Mouse (Mus musculus): Measurements from ENCODE around the gene Baiap2l1. TPM values are rescaled to one million over a fixed set of nuclear protein-coding genes. Genes with fewer than 3 reads are reported as not detected.
A peak's percentile ranks its signal among the peaks of the same experiment; 100 is the strongest.

Baiap2l1 gene
- polyA plus RNA-seq, 1 experiment from 2014 or later = 14.3 TPM

GRCm38 (mm10) chr5:144314731-144315494 is 43.0 kb downstream of the Baiap2l1 start:
- H3K4me1 ChIP-seq (ENCODE audit: control insufficient read depth, insufficient read depth, low read length) = peaks cover 5% of the 10 kb centered on the region; the same call in 1 of the 2 replicates
- no peak overlapping the region for H3K4me2 ChIP-seq (replicated peaks; ENCODE audit: low read depth, low read length)
- no peak overlapping the region for H3K9ac ChIP-seq (replicated peaks; ENCODE audit: low read depth, low read length)
- H3K9me3 ChIP-seq (ENCODE audit: control insufficient read depth, low read depth, low read length) = no peaks in the 10 kb centered on the region
- no peak for ATAC-seq (ENCODE audit: insufficient number of reproducible peaks, insufficient read depth, low FRiP score, low read depth)
- H3K36me3 ChIP-seq (ENCODE audit: control insufficient read depth, insufficient read depth, low read length) = no peaks in the 10 kb centered on the region
- H3K27ac ChIP-seq (ENCODE audit: low read length) = no peak overlapping the region
- WGBS = 76% methylated on average over 12 of the region's 12 CpGs
- no peak overlapping the region for H3K4me3 ChIP-seq (ENCODE audit: low read depth, low read length)
- no peaks in the 10 kb centered on the region for H3K27me3 ChIP-seq (ENCODE audit: control insufficient read depth, insufficient read depth, low read length)

- Histone ChIP-seq H3K36me3 (ENCODE audit: control insufficient read depth, insufficient read depth, low read length) (no peaks in the 10 kb centered on the region), H3K9me3 (ENCODE audit: control insufficient read depth, low read depth, low read length) (no peaks in the 10 kb centered on the region), H3K27me3 (ENCODE audit: control insufficient read depth, insufficient read depth, low read length) (no peaks in the 10 kb centered on the region), H3K27ac (ENCODE audit: low read length) (peak overlapping the region; percentile 55; the same call in 1 of the 2 replicates), H3K4me3 (ENCODE audit: low read depth, low read length) (no peak overlapping the region), H3K4me1 (ENCODE audit: control insufficient read depth, insufficient read depth, low read length) (peaks cover 5% of the 10 kb centered on the region; the same call in 1 of the 2 replicates), H3K9ac (replicated peaks; ENCODE audit: low read depth, low read length) (no peak overlapping the region), H3K4me2 (replicated peaks; ENCODE audit: low read depth, low read length) (no peak overlapping the region)
- whole genome bisulfite sequencing = 30% methylated on average over 5 of the region's 5 CpGs
- ATAC-seq (ENCODE audit: insufficient number of reproducible peaks, insufficient read depth, low FRiP score, low read depth) = no peak
Observed at GRCm38 (mm10) chr5:144313335-144313734, 44.6 kb downstream of the Baiap2l1 start.

GRCm38 (mm10) chr5:144312183-144312582 is 45.7 kb downstream of the Baiap2l1 start:
- Histone ChIP-seq H3K4me1 (ENCODE audit: control insufficient read depth, insufficient read depth, low read length) (peaks cover 5% of the 10 kb centered on the region; the same call in 1 of the 2 replicates), H3K36me3 (ENCODE audit: control insufficient read depth, insufficient read depth, low read length) (no peaks in the 10 kb centered on the region), H3K9ac (replicated peaks; ENCODE audit: low read depth, low read length) (no peak overlapping the region), H3K4me3 (ENCODE audit: low read depth, low read length) (no peak overlapping the region), H3K4me2 (replicated peaks; ENCODE audit: low read depth, low read length) (no peak overlapping the region), H3K27me3 (ENCODE audit: control insufficient read depth, insufficient read depth, low read length) (no peaks in the 10 kb centered on the region), H3K27ac (ENCODE audit: low read length) (no peak overlapping the region), H3K9me3 (ENCODE audit: control insufficient read depth, low read depth, low read length) (no peaks in the 10 kb centered on the region)
- WGBS = 78% methylated on average over 7 of the region's 7 CpGs
- no peak for ATAC-seq (ENCODE audit: insufficient number of reproducible peaks, insufficient read depth, low FRiP score, low read depth)

- 72% methylated on average over 4 of the region's 4 CpGs for WGBS
- Histone ChIP-seq H3K9me3 (ENCODE audit: control insufficient read depth, low read depth, low read length) (no peaks in the 10 kb centered on the region), H3K27ac (ENCODE audit: low read length) (no peak overlapping the region), H3K4me1 (ENCODE audit: control insufficient read depth, insufficient read depth, low read length) (peaks cover 5% of the 10 kb centered on the region; the same call in 1 of the 2 replicates), H3K4me3 (ENCODE audit: low read depth, low read length) (no peak overlapping the region), H3K9ac (replicated peaks; ENCODE audit: low read depth, low read length) (no peak overlapping the region), H3K36me3 (ENCODE audit: control insufficient read depth, insufficient read depth, low read length) (no peaks in the 10 kb centered on the region), H3K4me2 (replicated peaks; ENCODE audit: low read depth, low read length) (no peak overlapping the region), H3K27me3 (ENCODE audit: control insufficient read depth, insufficient read depth, low read length) (no peaks in the 10 kb centered on the region)
- ATAC-seq (ENCODE audit: insufficient number of reproducible peaks, insufficient read depth, low FRiP score, low read depth) = no peak
Observed at GRCm38 (mm10) chr5:144308929-144309328, 49.0 kb downstream of the Baiap2l1 start.

- no peak overlapping the region for H3K4me2 ChIP-seq (replicated peaks; ENCODE audit: low read depth, low read length)
- no peaks in the 10 kb centered on the region for H3K27me3 ChIP-seq (ENCODE audit: control insufficient read depth, insufficient read depth, low read length)
- H3K9ac ChIP-seq (replicated peaks; ENCODE audit: low read depth, low read length) = no peak overlapping the region
- 93% methylated on average over 2 of the region's 2 CpGs for WGBS
- H3K9me3 ChIP-seq (ENCODE audit: control insufficient read depth, low read depth, low read length) = no peaks in the 10 kb centered on the region
- H3K36me3 ChIP-seq (ENCODE audit: control insufficient read depth, insufficient read depth, low read length) = no peaks in the 10 kb centered on the region
- H3K27ac ChIP-seq (ENCODE audit: low read length) = no peak overlapping the region
- no peak for ATAC-seq (ENCODE audit: insufficient number of reproducible peaks, insufficient read depth, low FRiP score, low read depth)
- no peak overlapping the region for H3K4me3 ChIP-seq (ENCODE audit: low read depth, low read length)
- H3K4me1 ChIP-seq (ENCODE audit: control insufficient read depth, insufficient read depth, low read length) = no peaks in the 10 kb centered on the region
Observed at GRCm38 (mm10) chr5:144303071-144303470, 54.8 kb downstream of the Baiap2l1 start.

GRCm38 (mm10) chr5:144296090-144296604 is 61.8 kb downstream of the Baiap2l1 start:
- WGBS = 72% methylated on average over 7 of the region's 7 CpGs
- H3K4me3 ChIP-seq (ENCODE audit: low read depth, low read length) = no peak overlapping the region
- no peaks in the 10 kb centered on the region for H3K27me3 ChIP-seq (ENCODE audit: control insufficient read depth, insufficient read depth, low read length)
- H3K9me3 ChIP-seq (ENCODE audit: control insufficient read depth, low read depth, low read length) = no peaks in the 10 kb centered on the region
- H3K9ac ChIP-seq (replicated peaks; ENCODE audit: low read depth, low read length) = no peak overlapping the region
- no peak overlapping the region for H3K4me2 ChIP-seq (replicated peaks; ENCODE audit: low read depth, low read length)
- H3K36me3 ChIP-seq (ENCODE audit: control insufficient read depth, insufficient read depth, low read length) = no peaks in the 10 kb centered on the region
- H3K4me1 ChIP-seq (ENCODE audit: control insufficient read depth, insufficient read depth, low read length) = no peaks in the 10 kb centered on the region
- ATAC-seq (ENCODE audit: insufficient number of reproducible peaks, insufficient read depth, low FRiP score, low read depth) = no peak
- no peak overlapping the region for H3K27ac ChIP-seq (ENCODE audit: low read length)

DNA sequence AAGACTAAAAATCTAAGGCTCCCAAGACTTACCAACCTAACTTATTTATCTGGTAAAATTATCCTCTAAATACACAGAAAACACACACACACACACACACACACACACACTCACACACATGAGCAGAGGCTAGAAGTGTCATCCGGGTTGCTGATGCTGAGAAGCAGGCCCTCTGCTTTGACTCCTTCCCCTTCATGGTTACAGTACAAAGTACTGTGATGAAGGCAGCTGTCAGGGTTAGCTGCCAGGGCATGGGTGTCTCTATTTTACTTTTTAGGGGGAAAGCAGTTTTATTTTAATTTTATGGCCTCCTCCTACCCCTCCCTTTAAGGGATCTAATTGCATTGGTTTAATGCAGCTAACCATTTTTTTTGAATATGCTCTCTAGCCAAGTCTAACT is 62.6 kb downstream of the Baiap2l1 start:
- H3K27ac ChIP-seq (ENCODE audit: low read length) = no peak overlapping the region
- no peaks in the 10 kb centered on the region for H3K36me3 ChIP-seq (ENCODE audit: control insufficient read depth, insufficient read depth, low read length)
- no peak overlapping the region for H3K4me3 ChIP-seq (ENCODE audit: low read depth, low read length)
- WGBS = 83% methylated on average over 1 of the region's 1 CpGs
- no peaks in the 10 kb centered on the region for H3K4me1 ChIP-seq (ENCODE audit: control insufficient read depth, insufficient read depth, low read length)
- no peak for ATAC-seq (ENCODE audit: insufficient number of reproducible peaks, insufficient read depth, low FRiP score, low read depth)
- no peaks in the 10 kb centered on the region for H3K9me3 ChIP-seq (ENCODE audit: control insufficient read depth, low read depth, low read length)
- H3K4me2 ChIP-seq (replicated peaks; ENCODE audit: low read depth, low read length) = no peak overlapping the region
- no peaks in the 10 kb centered on the region for H3K27me3 ChIP-seq (ENCODE audit: control insufficient read depth, insufficient read depth, low read length)
- H3K9ac ChIP-seq (replicated peaks; ENCODE audit: low read depth, low read length) = no peak overlapping the region

- no peaks in the 10 kb centered on the region for H3K4me1 ChIP-seq (ENCODE audit: control insufficient read depth, insufficient read depth, low read length)
- no peak overlapping the region for H3K4me3 ChIP-seq (ENCODE audit: low read depth, low read length)
- no peak overlapping the region for H3K4me2 ChIP-seq (replicated peaks; ENCODE audit: low read depth, low read length)
- no peaks in the 10 kb centered on the region for H3K36me3 ChIP-seq (ENCODE audit: control insufficient read depth, insufficient read depth, low read length)
- 69% methylated on average over 7 of the region's 7 CpGs for WGBS
- no peaks in the 10 kb centered on the region for H3K27me3 ChIP-seq (ENCODE audit: control insufficient read depth, insufficient read depth, low read length)
- no peak overlapping the region for H3K27ac ChIP-seq (ENCODE audit: low read length)
- no peak for ATAC-seq (ENCODE audit: insufficient number of reproducible peaks, insufficient read depth, low FRiP score, low read depth)
- H3K9me3 ChIP-seq (ENCODE audit: control insufficient read depth, low read depth, low read length) = no peaks in the 10 kb centered on the region
- H3K9ac ChIP-seq (replicated peaks; ENCODE audit: low read depth, low read length) = no peak overlapping the region
Observed at GRCm38 (mm10) chr5:144294908-144295307, 63.0 kb downstream of the Baiap2l1 start.

All from stomach, embryonic 14.5 days (tissue).